Mouse (Mus musculus): ENCODE data around the gene Ciz1. TPM values are rescaled to one million over a fixed set of nuclear protein-coding genes. Genes with fewer than 3 reads are reported as not detected.
A peak's percentile ranks its signal among the peaks of the same experiment; 100 is the strongest.
"Not testable (repeated sequence)": the region's sequence is repeated elsewhere in the genome, so short reads cannot be mapped to it uniquely, and the experiment has no call there.

Gene Ciz1
- polyA plus RNA-seq, 1 experiment, result 18.7 TPM

- Histone ChIP-seq H3K4me1 (ENCODE audit: control insufficient read depth, insufficient read depth, insufficient read length, low read length) (no peaks in the 10 kb centered on the region), H3K27ac (replicated peaks; ENCODE audit: low read depth, low read length) (no peak overlapping the region), H3K4me3 (ENCODE audit: insufficient read depth, low read depth, low read length) (peak overlapping the region; percentile 65)
Observed at GRCm38 (mm10) chr2:32351471-32351961, 611 bp upstream of the Ciz1 start.

GRCm38 (mm10) chr2:32353007-32353542 is 948 bp downstream of the Ciz1 start, which contains the start of gene Dnm1:
TSS of gene Dnm1 (minus strand) at chr2:32353338.
- Histone ChIP-seq H3K27ac (replicated peaks; ENCODE audit: low read depth, low read length) (no peak within 1 kb of the TSS), H3K4me3 (ENCODE audit: insufficient read depth, low read depth, low read length) (peak within 1 kb of the TSS; percentile 65), H3K4me1 (ENCODE audit: control insufficient read depth, insufficient read depth, insufficient read length, low read length) (no peaks in the 10 kb centered on the region)

- no peaks in the 10 kb centered on the region for H3K4me1 ChIP-seq (ENCODE audit: control insufficient read depth, insufficient read depth, insufficient read length, low read length)
- no peak overlapping the region for H3K4me3 ChIP-seq (ENCODE audit: insufficient read depth, low read depth, low read length)
- no peak overlapping the region for H3K27ac ChIP-seq (replicated peaks; ENCODE audit: low read depth, low read length)
Observed at GRCm38 (mm10) chr2:32353836-32354235, 1.7 kb downstream of the Ciz1 start.

GRCm38 (mm10) chr2:32354336-32354895 is 2.3 kb downstream of the Ciz1 start:
- Histone ChIP-seq H3K27ac (replicated peaks; ENCODE audit: low read depth, low read length) (no peak overlapping the region), H3K4me3 (ENCODE audit: insufficient read depth, low read depth, low read length) (no peak overlapping the region), H3K4me1 (ENCODE audit: control insufficient read depth, insufficient read depth, insufficient read length, low read length) (no peaks in the 10 kb centered on the region)

GRCm38 (mm10) chr2:32356216-32356615 is 4.1 kb downstream of the Ciz1 start:
- Histone ChIP-seq H3K4me3 (ENCODE audit: insufficient read depth, low read depth, low read length) (no peak overlapping the region), H3K27ac (replicated peaks; ENCODE audit: low read depth, low read length) (no peak overlapping the region), H3K4me1 (ENCODE audit: control insufficient read depth, insufficient read depth, insufficient read length, low read length) (no peaks in the 10 kb centered on the region)

GRCm38 (mm10) chr2:32357710-32358109 is 5.6 kb downstream of the Ciz1 start:
- no peak overlapping the region for H3K4me3 ChIP-seq (ENCODE audit: insufficient read depth, low read depth, low read length)
- H3K27ac ChIP-seq (replicated peaks; ENCODE audit: low read depth, low read length), result no peak overlapping the region
- H3K4me1 ChIP-seq (ENCODE audit: control insufficient read depth, insufficient read depth, insufficient read length, low read length), result no peaks in the 10 kb centered on the region

GRCm38 (mm10) chr2:32358381-32358780 is 6.3 kb downstream of the Ciz1 start:
- Histone ChIP-seq H3K4me3 (ENCODE audit: insufficient read depth, low read depth, low read length) (no peak overlapping the region), H3K4me1 (ENCODE audit: control insufficient read depth, insufficient read depth, insufficient read length, low read length) (no peaks in the 10 kb centered on the region), H3K27ac (replicated peaks; ENCODE audit: low read depth, low read length) (no peak overlapping the region)

- Histone ChIP-seq H3K27ac (replicated peaks; ENCODE audit: low read depth, low read length) (0 out of 2 replicates have a peak overlapping the region, but pooled peaks have one; percentile 47), H3K4me3 (ENCODE audit: insufficient read depth, low read depth, low read length) (peak overlapping the region; percentile 67)
Observed at GRCm38 (mm10) chr2:32360741-32361140, 8.6 kb downstream of the Ciz1 start.

GRCm38 (mm10) chr2:32361437-32361836 is 9.3 kb downstream of the Ciz1 start:
- peak overlapping the region; percentile 61; the same call in 1 of the 2 replicates for H3K27ac ChIP-seq (replicated peaks; ENCODE audit: low read depth, low read length)
- no peaks in the 10 kb centered on the region for H3K4me1 ChIP-seq (ENCODE audit: control insufficient read depth, insufficient read depth, insufficient read length, low read length)
- peak overlapping the region; percentile 67 for H3K4me3 ChIP-seq (ENCODE audit: insufficient read depth, low read depth, low read length)

More at GRCm38 (mm10) chr2:32360741-32361140, 8.6 kb downstream of the Ciz1 start:
- no peaks in the 10 kb centered on the region for H3K4me1 ChIP-seq (ENCODE audit: control insufficient read depth, insufficient read depth, insufficient read length, low read length)

GRCm38 (mm10) chr2:32362274-32362673 is 10.1 kb downstream of the Ciz1 start:
- Histone ChIP-seq H3K4me3 (ENCODE audit: insufficient read depth, low read depth, low read length) (peak overlapping the region; percentile 72), H3K27ac (replicated peaks; ENCODE audit: low read depth, low read length) (peak overlapping the region; percentile 69; the same call in 1 of the 2 replicates)

GRCm38 (mm10) chr2:32362817-32363340 is 10.8 kb downstream of the Ciz1 start:
- Histone ChIP-seq H3K4me1 (ENCODE audit: control insufficient read depth, insufficient read depth, insufficient read length, low read length) (no peaks in the 10 kb centered on the region), H3K4me3 (ENCODE audit: insufficient read depth, low read depth, low read length) (peak overlapping the region; percentile 72), H3K27ac (replicated peaks; ENCODE audit: low read depth, low read length) (peak overlapping the region; percentile 77)

More at GRCm38 (mm10) chr2:32362274-32362673, 10.1 kb downstream of the Ciz1 start:
- not testable (repeated sequence) for H3K4me1 ChIP-seq (ENCODE audit: control insufficient read depth, insufficient read depth, insufficient read length, low read length)

GRCm38 (mm10) chr2:32363376-32364106 is 11.4 kb downstream of the Ciz1 start:
- peak overlapping the region; percentile 77 for H3K27ac ChIP-seq (replicated peaks; ENCODE audit: low read depth, low read length)
- no peaks in the 10 kb centered on the region for H3K4me1 ChIP-seq (ENCODE audit: control insufficient read depth, insufficient read depth, insufficient read length, low read length)

GRCm38 (mm10) chr2:32364121-32364520 is 12.0 kb downstream of the Ciz1 start:
- no peak overlapping the region for H3K27ac ChIP-seq (replicated peaks; ENCODE audit: low read depth, low read length)
- H3K4me1 ChIP-seq (ENCODE audit: control insufficient read depth, insufficient read depth, insufficient read length, low read length), result no peaks in the 10 kb centered on the region
- peak overlapping the region; percentile 72; the same call in 1 of the 2 replicates for H3K4me3 ChIP-seq (ENCODE audit: insufficient read depth, low read depth, low read length)

More at GRCm38 (mm10) chr2:32363376-32364106, 11.4 kb downstream of the Ciz1 start:
- peak overlapping the region; percentile 72 for H3K4me3 ChIP-seq (ENCODE audit: insufficient read depth, low read depth, low read length)

- Histone ChIP-seq H3K4me3 (ENCODE audit: insufficient read depth, low read depth, low read length) (no peak overlapping the region), H3K27ac (replicated peaks; ENCODE audit: low read depth, low read length) (no peak overlapping the region), H3K4me1 (ENCODE audit: control insufficient read depth, insufficient read depth, insufficient read length, low read length) (no peaks in the 10 kb centered on the region)
Observed at GRCm38 (mm10) chr2:32367315-32367714, 15.2 kb downstream of the Ciz1 start.

- H3K4me1 ChIP-seq (ENCODE audit: control insufficient read depth, insufficient read depth, insufficient read length, low read length), result 0 out of 2 replicates have a peak, but pooled peaks cover 5% of the 10 kb centered on the region
- H3K4me3 ChIP-seq (ENCODE audit: insufficient read depth, low read depth, low read length), result no peak overlapping the region
- no peak overlapping the region for H3K27ac ChIP-seq (replicated peaks; ENCODE audit: low read depth, low read length)
Observed at GRCm38 (mm10) chr2:32374191-32374590, 22.1 kb downstream of the Ciz1 start.
